23 mouse cellular contexts compared by ENCODE assay signal in genomic region chr6:142161171-142161570, GRCm38 (mm10). TPM values are rescaled to one million over a fixed set of nuclear protein-coding genes. Genes with fewer than 3 reads are reported as not detected.
"Had no signal": no experiment of that assay in that cellular context is flagged by ENCODE, and none has a peak within 500 bp of the region (broad histone marks: within the 10 kb centered on the region; RNA-seq: fewer than 3 reads in every experiment).

No protein-coding gene starts in this region.

- H3K9ac ChIP-seq: liver, postnatal 0 days; lung, embryonic 15.5 days; neural tube, embryonic 13.5 days; neural tube, embryonic 15.5 days had no signal

- H3K36me3 ChIP-seq: lung, embryonic 15.5 days; neural tube, embryonic 13.5 days; neural tube, embryonic 15.5 days had no signal

- H3K27me3 ChIP-seq: lung, embryonic 15.5 days; megakaryocyte, embryonic 14.5 days; neural tube, embryonic 13.5 days; neural tube, embryonic 15.5 days had no signal

- ATAC-seq: liver, postnatal 0 days; lung, postnatal 0 days; midbrain, embryonic 16.5 days had no signal

- H3K27ac ChIP-seq: lung, embryonic 15.5 days; macrophage; neural tube, embryonic 13.5 days; neural tube, embryonic 15.5 days had no signal

- H3K4me3 ChIP-seq: lung, embryonic 15.5 days; megakaryocyte, embryonic 14.5 days; myocyte; neural tube, embryonic 13.5 days; neural tube, embryonic 15.5 days had no signal

- H3K4me2 ChIP-seq: lung, embryonic 15.5 days; midbrain, embryonic 11.5 days; neural tube, embryonic 13.5 days; neural tube, embryonic 15.5 days had no signal

- H3K4me1 ChIP-seq: lung, embryonic 15.5 days; megakaryocyte, embryonic 14.5 days; neural tube, embryonic 13.5 days; neural tube, embryonic 15.5 days had no signal

- H3K9me3 ChIP-seq: lung, embryonic 15.5 days; megakaryocyte, embryonic 14.5 days; neural tube, embryonic 13.5 days; neural tube, embryonic 15.5 days had no signal

- DNase-seq: liver, postnatal 0 days; lung, adult 2 months; lung, postnatal 14 days; lung, postnatal 36 days; midbrain, embryonic 14.5 days; right cerebral cortex, postnatal 14 days; thymus, adult 18-20 months; thymus, postnatal 14 days; thymus, postnatal 36 days had no signal

RNA-seq across cellular contexts. Expression of gene Slco1a6, which starts 47.1 kb away (rescaled TPM):
- polyA plus RNA-seq: liver, postnatal 0 days; lung, adult 2 months; lung, embryonic 15.5 days; lung, postnatal 0 days; macrophage; midbrain, embryonic 11.5 days; midbrain, embryonic 16.5 days; neural tube, embryonic 11.5 days; neural tube, embryonic 13.5 days; spleen, adult 2 months; stomach, embryonic 14.5 days; stomach, embryonic 16.5 days; thymus, postnatal 0 days had no signal
